Mouse (Mus musculus): ENCODE results near the gene Gsta4. TPM values are rescaled to one million over a fixed set of nuclear protein-coding genes. Genes with fewer than 3 reads are reported as not detected.
"Not testable (repeated sequence)": the region's sequence is repeated elsewhere in the genome, so short reads cannot be mapped to it uniquely, and the experiment has no call there.

The Gsta4 gene
- polyA plus RNA-seq, 1 experiment = 102 TPM

DNA sequence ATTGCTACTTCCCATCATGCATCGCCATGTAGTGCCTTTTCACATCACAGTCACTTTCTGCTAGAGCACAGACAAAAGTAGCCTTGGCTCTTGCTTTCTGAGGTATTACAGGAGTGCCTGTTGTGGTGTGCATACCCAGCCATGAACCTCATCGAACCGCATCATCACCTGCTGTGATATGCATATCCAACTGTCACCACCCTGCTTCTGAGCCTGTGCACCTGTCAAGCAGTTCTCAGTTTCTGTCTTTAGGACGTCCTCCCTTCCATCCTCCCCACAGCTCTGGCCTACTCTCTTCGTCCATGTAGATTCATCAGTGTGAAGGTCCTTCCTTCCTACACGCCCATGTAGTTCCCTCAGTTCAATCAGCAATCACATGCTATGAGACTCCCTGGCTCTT, 34.4 kb upstream of the Gsta4 start:
- Histone ChIP-seq H3ac (ENCODE audit: control insufficient read depth, insufficient read length, low read depth) (no peak overlapping the region), H3K4me3 (ENCODE audit: insufficient read depth, poor library complexity, severe bottlenecking) (no peak overlapping the region), H3K79me2 (ENCODE audit: control insufficient read depth, insufficient read depth) (no peaks in the 10 kb centered on the region), H3K79me3 (ENCODE audit: low read depth) (no peaks in the 10 kb centered on the region), H3K27me3 (ENCODE audit: control insufficient read depth, insufficient read depth, insufficient read length) (no peaks in the 10 kb centered on the region), H3K36me3 (ENCODE audit: control insufficient read depth, insufficient read depth) (no peaks in the 10 kb centered on the region)
- TF ChIP-seq CTCF (IDR thresholded peaks at IDR 0.05; ENCODE audit: control insufficient read depth, insufficient read depth, insufficient read length) = no peak
- TF ChIP-seq MYOD1 (IDR thresholded peaks at IDR 0.05; ENCODE audit: control insufficient read depth, insufficient read length, low read depth) = peak; percentile 86

DNA sequence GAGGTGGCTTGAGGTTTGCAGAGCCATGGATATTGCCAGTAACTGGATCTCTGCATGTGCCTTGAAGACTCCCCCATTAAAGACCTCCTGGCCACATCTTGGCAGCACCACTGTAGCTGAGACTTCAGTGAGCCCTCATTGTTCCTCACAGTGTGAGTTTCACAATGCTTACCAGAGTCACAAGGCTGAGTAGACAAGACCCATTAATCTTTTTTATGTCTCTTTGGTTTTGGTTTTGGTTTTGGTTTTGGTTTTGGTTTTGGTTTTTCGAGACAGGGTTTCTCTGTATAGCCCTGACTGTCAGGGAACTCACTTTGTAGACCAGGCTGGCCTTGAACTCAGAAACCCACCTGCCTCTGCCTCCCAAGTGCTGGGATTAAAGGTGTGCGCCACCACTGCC, 32.8 kb upstream of the Gsta4 start:
- not testable (repeated sequence) for H3K27me3 ChIP-seq (ENCODE audit: control insufficient read depth, insufficient read depth, insufficient read length); H3ac ChIP-seq (ENCODE audit: control insufficient read depth, insufficient read length, low read depth); H3K36me3 ChIP-seq (ENCODE audit: control insufficient read depth, insufficient read depth); H3K79me2 ChIP-seq (ENCODE audit: control insufficient read depth, insufficient read depth); H3K4me3 ChIP-seq (ENCODE audit: insufficient read depth, poor library complexity, severe bottlenecking); H3K79me3 ChIP-seq (ENCODE audit: low read depth)

DNA sequence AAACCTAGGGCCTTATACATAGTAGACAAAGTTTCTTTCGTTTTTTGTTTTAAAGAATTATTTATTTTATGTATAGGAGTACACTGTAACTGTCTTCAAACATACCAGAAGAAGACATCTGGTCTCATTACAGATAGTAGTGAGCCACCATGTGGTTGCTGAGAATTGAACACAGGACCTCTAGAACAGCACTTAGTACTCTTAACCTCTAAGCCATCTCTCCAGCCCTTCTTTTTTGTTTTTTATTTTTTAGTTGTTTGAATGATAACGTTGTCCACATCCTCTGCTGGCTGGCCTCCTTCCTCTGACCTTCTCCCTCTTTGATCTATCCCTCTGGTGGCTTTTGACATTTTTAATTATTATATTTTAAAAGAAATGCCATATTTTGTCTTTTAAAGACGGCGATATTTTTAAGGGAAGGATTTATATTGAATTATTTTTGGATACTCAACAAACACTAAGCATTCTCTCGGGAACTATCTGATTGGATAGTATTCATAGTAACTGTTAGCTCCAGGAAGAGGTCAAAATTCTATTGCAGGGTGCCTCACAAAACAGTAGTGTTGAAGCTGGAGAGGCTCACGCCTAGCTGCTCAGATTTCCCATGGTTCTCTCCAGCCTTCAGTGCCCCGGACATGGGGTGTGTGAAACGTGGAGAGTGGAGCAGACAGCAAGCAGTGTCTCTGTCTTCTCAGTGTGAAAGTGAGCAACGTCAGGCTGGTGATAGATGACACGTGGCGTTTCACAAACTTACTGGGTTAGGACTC, 28.2 kb upstream of the Gsta4 start:
- Histone ChIP-seq H3K79me3 (ENCODE audit: low read depth) (no peaks in the 10 kb centered on the region), H3ac (ENCODE audit: control insufficient read depth, insufficient read length, low read depth) (no peak overlapping the region), H3K79me2 (ENCODE audit: control insufficient read depth, insufficient read depth) (no peaks in the 10 kb centered on the region), H3K36me3 (ENCODE audit: control insufficient read depth, insufficient read depth) (no peaks in the 10 kb centered on the region), H3K4me3 (ENCODE audit: insufficient read depth, poor library complexity, severe bottlenecking) (no peak overlapping the region), H3K27me3 (ENCODE audit: control insufficient read depth, insufficient read depth, insufficient read length) (no peaks in the 10 kb centered on the region)
- TF ChIP-seq FOSL1 (IDR thresholded peaks at IDR 0.05; ENCODE audit: insufficient read depth, low read length, poor library complexity, severe bottlenecking) (no peak), CTCF (IDR thresholded peaks at IDR 0.05; ENCODE audit: control insufficient read depth, insufficient read depth, insufficient read length) (no peak), USF1 (IDR thresholded peaks at IDR 0.05; ENCODE audit: low read depth) (no peak), MYOG (IDR thresholded peaks at IDR 0.05; ENCODE audit: control insufficient read depth, extremely low read depth, insufficient read length) (no peak), MYOD1 (IDR thresholded peaks at IDR 0.05; ENCODE audit: control insufficient read depth, insufficient read length, low read depth) (no peak), MAX (IDR thresholded peaks at IDR 0.05) (no peak), CEBPB (IDR thresholded peaks at IDR 0.05; ENCODE audit: low read depth) (no peak)

DNA sequence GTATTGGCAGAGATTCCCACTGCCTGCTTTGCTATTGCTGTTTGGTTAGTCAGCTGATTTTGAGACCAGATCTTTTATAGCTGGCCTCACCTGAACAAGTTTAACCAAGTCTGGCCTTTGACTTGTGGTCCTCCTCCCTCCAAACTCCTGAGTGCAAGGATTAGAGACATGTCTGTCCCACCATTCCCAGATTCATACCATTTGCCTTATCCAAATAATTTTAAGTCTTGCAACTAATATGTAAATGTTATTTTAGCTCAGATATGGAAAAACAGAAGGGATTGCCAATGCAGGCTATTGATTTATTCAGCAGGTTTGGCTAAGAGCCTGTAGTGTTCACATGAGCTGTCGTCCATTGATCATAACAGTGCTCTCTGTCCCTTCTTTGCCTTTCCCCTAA, 25.4 kb upstream of the Gsta4 start:
- Histone ChIP-seq H3K27me3 (ENCODE audit: control insufficient read depth, insufficient read depth, insufficient read length) (no peaks in the 10 kb centered on the region), H3K79me3 (ENCODE audit: low read depth) (no peaks in the 10 kb centered on the region), H3K79me2 (ENCODE audit: control insufficient read depth, insufficient read depth) (no peaks in the 10 kb centered on the region), H3ac (ENCODE audit: control insufficient read depth, insufficient read length, low read depth) (no peak overlapping the region), H3K36me3 (ENCODE audit: control insufficient read depth, insufficient read depth) (no peaks in the 10 kb centered on the region), H3K4me3 (ENCODE audit: insufficient read depth, poor library complexity, severe bottlenecking) (no peak overlapping the region)
- TF ChIP-seq CEBPB (IDR thresholded peaks at IDR 0.05; ENCODE audit: low read depth) (no peak), MYOD1 (IDR thresholded peaks at IDR 0.05; ENCODE audit: control insufficient read depth, insufficient read length, low read depth) (no peak), MYOG (IDR thresholded peaks at IDR 0.05; ENCODE audit: control insufficient read depth, extremely low read depth, insufficient read length) (no peak), FOSL1 (IDR thresholded peaks at IDR 0.05; ENCODE audit: insufficient read depth, low read length, poor library complexity, severe bottlenecking) (no peak), USF1 (IDR thresholded peaks at IDR 0.05; ENCODE audit: low read depth) (no peak), MAX (IDR thresholded peaks at IDR 0.05) (no peak), CTCF (IDR thresholded peaks at IDR 0.05; ENCODE audit: control insufficient read depth, insufficient read depth, insufficient read length) (no peak)

DNA sequence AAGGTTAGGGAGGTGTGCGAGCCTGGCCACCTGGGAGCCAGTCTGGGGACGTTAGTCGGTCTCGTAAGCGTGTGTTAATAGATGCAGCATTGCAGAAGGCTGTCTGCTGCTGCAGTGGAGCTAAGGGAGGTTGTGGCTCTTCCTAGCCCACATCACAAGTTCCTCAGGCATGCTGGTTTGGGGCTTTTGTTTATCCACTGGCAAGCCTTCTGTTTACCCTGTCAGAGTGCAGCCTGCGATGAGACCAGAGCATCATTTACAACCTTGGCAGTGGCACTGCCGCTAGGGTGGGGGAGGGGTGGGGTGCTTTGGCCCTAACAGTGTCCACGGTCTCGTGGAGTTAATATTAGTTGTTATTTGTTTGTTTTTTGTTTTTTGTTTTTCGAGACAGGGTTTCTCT, 19.3 kb upstream of the Gsta4 start:
- Histone ChIP-seq H3K79me3 (ENCODE audit: low read depth) (no peaks in the 10 kb centered on the region), H3K27me3 (ENCODE audit: control insufficient read depth, insufficient read depth, insufficient read length) (no peaks in the 10 kb centered on the region), H3K36me3 (ENCODE audit: control insufficient read depth, insufficient read depth) (peaks cover 8% of the 10 kb centered on the region), H3ac (ENCODE audit: control insufficient read depth, insufficient read length, low read depth) (no peak overlapping the region), H3K79me2 (ENCODE audit: control insufficient read depth, insufficient read depth) (no peaks in the 10 kb centered on the region), H3K4me3 (ENCODE audit: insufficient read depth, poor library complexity, severe bottlenecking) (no peak overlapping the region)
- TF ChIP-seq MAX (IDR thresholded peaks at IDR 0.05) = no peak
- no peak for TF ChIP-seq FOSL1 (IDR thresholded peaks at IDR 0.05; ENCODE audit: insufficient read depth, low read length, poor library complexity, severe bottlenecking)
- no peak for TF ChIP-seq MYOG (IDR thresholded peaks at IDR 0.05; ENCODE audit: control insufficient read depth, extremely low read depth, insufficient read length)
- no peak for TF ChIP-seq CEBPB (IDR thresholded peaks at IDR 0.05; ENCODE audit: low read depth)
- TF ChIP-seq CTCF (IDR thresholded peaks at IDR 0.05; ENCODE audit: control insufficient read depth, insufficient read depth, insufficient read length) = no peak

DNA sequence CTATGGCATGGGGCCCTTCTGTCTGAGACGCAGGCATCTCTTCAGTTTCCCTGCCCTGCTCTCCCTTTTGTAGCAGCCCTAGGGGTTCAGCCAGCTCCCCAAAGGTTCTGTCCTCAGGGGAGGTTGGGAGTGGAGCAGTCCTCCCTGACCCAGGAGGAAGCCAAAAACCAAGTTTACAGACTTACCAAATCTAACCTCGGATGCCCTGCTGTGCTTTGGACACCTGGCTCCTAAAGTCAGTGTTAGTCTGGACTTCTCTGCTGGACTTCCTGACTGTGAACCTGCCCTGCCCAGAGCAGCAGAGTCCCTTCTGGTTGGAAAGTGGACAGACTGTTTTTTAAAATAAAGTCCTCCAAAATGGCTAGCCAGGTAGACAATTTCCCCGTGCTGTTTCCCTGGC, 17.8 kb upstream of the Gsta4 start:
- H3K79me2 ChIP-seq (ENCODE audit: control insufficient read depth, insufficient read depth) = no peaks in the 10 kb centered on the region
- H3K27me3 ChIP-seq (ENCODE audit: control insufficient read depth, insufficient read depth, insufficient read length) = no peaks in the 10 kb centered on the region
- no peaks in the 10 kb centered on the region for H3K79me3 ChIP-seq (ENCODE audit: low read depth)
- H3K4me3 ChIP-seq (ENCODE audit: insufficient read depth, poor library complexity, severe bottlenecking) = no peak overlapping the region
- H3ac ChIP-seq (ENCODE audit: control insufficient read depth, insufficient read length, low read depth) = no peak overlapping the region
- TF ChIP-seq MYOD1 (IDR thresholded peaks at IDR 0.05; ENCODE audit: control insufficient read depth, insufficient read length, low read depth) (no peak), CEBPB (IDR thresholded peaks at IDR 0.05; ENCODE audit: low read depth) (no peak), FOSL1 (IDR thresholded peaks at IDR 0.05; ENCODE audit: insufficient read depth, low read length, poor library complexity, severe bottlenecking) (no peak)
- peaks cover 8% of the 10 kb centered on the region for H3K36me3 ChIP-seq (ENCODE audit: control insufficient read depth, insufficient read depth)
